Mouse (Mus musculus) T-helper 17 cell (primary cell): ENCODE measurements around the gene Zbtb34.

Source experiments
- in situ Hi-C, 2 experiments: fragments of 300-600 bp; cut with MboI, MseI; formaldehyde crosslinking; loops; 1 replicate in 1 of 2; 2 replicates in 1 of 2; pipeline ENCODE4 v1.15.1; 2025; ENCODE audit warnings: high pct_unique_total_duplicates in 2 of 2

The Zbtb34 gene

GRCm38 (mm10) chr2:33430771-33431699 lies at the start of gene Zbtb34:
Zbtb34 (minus strand) TSS chr2:33431324.
- in situ Hi-C loops: no loop called here

- in situ Hi-C loops: no loop called here
Observed at GRCm38 (mm10) chr2:33477961-33478755, 47.0 kb upstream of the Zbtb34 start.

- in situ Hi-C loops: no loop called here
Observed at GRCm38 (mm10) chr2:33475961-33476360, 44.8 kb upstream of the Zbtb34 start.

- in situ Hi-C loops: no loop called here
Observed at GRCm38 (mm10) chr2:33468466-33469097, 37.5 kb upstream of the Zbtb34 start, which contains the start of gene Zbtb43. Zbtb43 (minus strand) TSS chr2:33468559.

- in situ Hi-C loops: no loop called here
Observed at GRCm38 (mm10) chr2:33467546-33468465, 36.7 kb upstream of the Zbtb34 start.

- in situ Hi-C loops: no loop called here
Observed at GRCm38 (mm10) chr2:33465966-33466365, 34.8 kb upstream of the Zbtb34 start.

- in situ Hi-C loops: no loop called here
Observed at GRCm38 (mm10) chr2:33465215-33465614, 34.1 kb upstream of the Zbtb34 start.

GRCm38 (mm10) chr2:33462066-33462465 lies 30.9 kb upstream of the Zbtb34 start:
- in situ Hi-C loops: no loop called here

GRCm38 (mm10) chr2:33461066-33461465 lies 29.9 kb upstream of the Zbtb34 start:
- in situ Hi-C loops: no loop called here

GRCm38 (mm10) chr2:33459660-33460059 lies 28.5 kb upstream of the Zbtb34 start:
- in situ Hi-C loops: no loop called here

GRCm38 (mm10) chr2:33456696-33457095 lies 25.6 kb upstream of the Zbtb34 start:
- in situ Hi-C loops: no loop called here

GRCm38 (mm10) chr2:33456242-33456641 lies 25.1 kb upstream of the Zbtb34 start:
- in situ Hi-C loops: no loop called here

- in situ Hi-C loops: no loop called here
Observed at GRCm38 (mm10) chr2:33455350-33455749, 24.2 kb upstream of the Zbtb34 start.

GRCm38 (mm10) chr2:33454816-33455215 lies 23.7 kb upstream of the Zbtb34 start:
- in situ Hi-C loops: no loop called here

GRCm38 (mm10) chr2:33453476-33453875 lies 22.4 kb upstream of the Zbtb34 start:
- in situ Hi-C loops: no loop called here

- in situ Hi-C loops: no loop called here
Observed at GRCm38 (mm10) chr2:33452721-33453120, 21.6 kb upstream of the Zbtb34 start.

GRCm38 (mm10) chr2:33452140-33452539 lies 21.0 kb upstream of the Zbtb34 start:
- in situ Hi-C loops: no loop called here

GRCm38 (mm10) chr2:33451038-33451978 lies 20.2 kb upstream of the Zbtb34 start:
- in situ Hi-C loops: no loop called here

GRCm38 (mm10) chr2:33449119-33449873 lies 18.2 kb upstream of the Zbtb34 start:
- in situ Hi-C loops: no loop called here
